Mouse (Mus musculus): ENCODE data around the gene Hist1h4k.
A peak's percentile ranks its signal among the peaks of the same experiment; 100 is the strongest.

- no peak for TF ChIP-seq POLR2A (IDR thresholded peaks at IDR 0.05; ENCODE audit: control insufficient read depth in 1 of 2, insufficient read depth in 1 of 2, low read depth in 1 of 2, low read length in 2 of 2, poor library complexity in 1 of 2)
- no peak for TF ChIP-seq MYB (IDR thresholded peaks at IDR 0.05; ENCODE audit: low read depth, low read length)
- TF ChIP-seq RCOR1 (IDR thresholded peaks at IDR 0.05; ENCODE audit: low read depth, low read length): no peak
- no peak for TF ChIP-seq MYC (IDR thresholded peaks at IDR 0.05; ENCODE audit: low read depth, low read length)
- no peak for TF ChIP-seq USF2 (IDR thresholded peaks at IDR 0.05; ENCODE audit: borderline replicate concordance in 1 of 2, insufficient read depth in 1 of 2, low read depth in 1 of 2, low read length in 2 of 2)
- TF ChIP-seq CTCF (IDR thresholded peaks at IDR 0.05 in 2 of 3, conservative IDR thresholded peaks at IDR 0.05 in 1 of 3; ENCODE audit: control insufficient read depth in 1 of 3, insufficient read depth in 1 of 3, low read depth in 2 of 3, low read length in 3 of 3, poor library complexity in 1 of 3, severe bottlenecking in 1 of 3): peak in 1 of 3 experiments; percentile 31; a peak in 1 of 6 replicates
- TF ChIP-seq ZC3H11A (IDR thresholded peaks at IDR 0.05; ENCODE audit: low read depth, low read length): no peak
Observed at GRCm38 (mm10) chr13:21722993-21723836, 27.1 kb downstream of the Hist1h4k start.
